Mouse (Mus musculus) brain, embryonic 14.5 days (tissue): ENCODE results near the gene Ppp1r12b. TPM values are rescaled to one million over a fixed set of nuclear protein-coding genes. Genes with fewer than 3 reads are reported as not detected.

ENCODE experiments used
- DNase-seq: peaks from one replicate; pipeline ENCODE4 v3.0.0-alpha.2; 2011; ENCODE audit warnings: low read depth
- CTCF ChIP-seq: fragments of 200-500 bp; IDR thresholded peaks from 2 replicates; pipeline ENCODE4 v1.5.1; 2012; ENCODE audit warnings: inconsistent platforms, mild to moderate bottlenecking, moderate library complexity, borderline replicate concordance; ENCODE audit not compliant: insufficient read depth, insufficient read length; ENCODE audit errors: extremely low read depth
- POLR2A ChIP-seq: fragments of 200-500 bp; IDR thresholded peaks from 2 replicates; pipeline ENCODE4 v1.6.1; 2012; ENCODE audit warnings: mild to moderate bottlenecking, inconsistent platforms, borderline replicate concordance; ENCODE audit not compliant: poor library complexity, insufficient read depth, insufficient read length, severe bottlenecking; ENCODE audit errors: extremely low read depth
- polyA plus RNA-seq: library from polyadenylated mRNA; depleted of rRNA; stranded (reverse); fragments of >200 nt; gene quantifications from 2 replicates; pipeline ENCODE4 v1.2.3, GENCODE M21; 2012

Ppp1r12b gene
- polyA plus RNA-seq, 1 experiment = 16.8 TPM

- DNase-seq = no peak
- no peak for TF ChIP-seq POLR2A
Measured at GRCm38 (mm10) chr1:134774728-134775287, 180.9 kb downstream of the Ppp1r12b start.

- DNase-seq = no peak
- TF ChIP-seq POLR2A (no peak), CTCF (no peak)
Measured at GRCm38 (mm10) chr1:134774247-134774646, 181.5 kb downstream of the Ppp1r12b start.

- DNase-seq = no peak
- no peak for TF ChIP-seq CTCF
- no peak for TF ChIP-seq POLR2A
Measured at GRCm38 (mm10) chr1:134773256-134773655, 182.5 kb downstream of the Ppp1r12b start.

- TF ChIP-seq CTCF (no peak), POLR2A (no peak)
- no peak for DNase-seq
Measured at GRCm38 (mm10) chr1:134772821-134773220, 182.9 kb downstream of the Ppp1r12b start.

GRCm38 (mm10) chr1:134771999-134772398 lies 183.7 kb downstream of the Ppp1r12b start:
- TF ChIP-seq CTCF = no peak
- TF ChIP-seq POLR2A = no peak
- DNase-seq = no peak

DNA sequence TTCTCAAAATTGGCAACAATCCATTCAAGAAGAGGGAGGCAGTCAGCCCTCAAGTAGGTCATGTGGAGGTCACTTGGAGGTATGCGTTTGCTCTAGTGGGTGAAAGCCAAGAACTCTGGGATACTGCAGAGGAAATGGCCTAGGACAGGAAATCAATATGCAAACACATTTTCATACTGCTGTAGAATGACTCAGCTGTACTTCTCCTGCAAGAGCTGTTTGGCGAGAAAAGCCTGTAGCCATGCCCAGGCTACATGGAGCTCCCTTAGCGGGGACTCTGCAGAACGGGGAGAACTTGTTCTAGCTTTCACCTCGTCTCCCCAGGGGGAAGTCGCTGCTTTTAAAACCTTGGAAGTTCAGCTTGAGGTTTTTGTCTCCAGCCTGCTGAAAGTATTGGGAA lies 184.4 kb downstream of the Ppp1r12b start:
- DNase-seq = no peak
- no peak for TF ChIP-seq CTCF
- TF ChIP-seq POLR2A = no peak

- DNase-seq = no peak
- TF ChIP-seq CTCF = no peak
- TF ChIP-seq POLR2A = no peak
Measured at GRCm38 (mm10) chr1:134770312-134770711, 185.4 kb downstream of the Ppp1r12b start.

DNA sequence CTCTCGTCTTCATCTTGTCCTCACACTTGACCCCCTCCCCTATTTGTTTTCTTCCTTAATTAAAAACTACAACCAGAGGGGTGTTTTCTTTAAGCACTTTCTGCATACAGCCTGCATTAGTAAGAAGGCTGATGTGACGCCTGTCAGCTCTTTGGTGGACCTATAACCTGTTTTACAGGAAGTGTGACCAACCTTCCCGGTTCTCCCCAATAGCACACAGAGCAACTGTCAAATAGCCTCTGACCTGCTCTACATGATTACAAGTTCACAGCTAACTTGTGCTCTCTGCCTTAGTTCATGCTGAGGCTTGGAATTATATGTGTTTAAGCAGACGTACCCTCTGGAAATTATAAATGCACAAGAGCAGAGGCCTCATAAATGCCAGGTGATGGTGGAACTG lies 189.3 kb downstream of the Ppp1r12b start:
- TF ChIP-seq CTCF = no peak
- TF ChIP-seq POLR2A = no peak
- no peak for DNase-seq

DNA sequence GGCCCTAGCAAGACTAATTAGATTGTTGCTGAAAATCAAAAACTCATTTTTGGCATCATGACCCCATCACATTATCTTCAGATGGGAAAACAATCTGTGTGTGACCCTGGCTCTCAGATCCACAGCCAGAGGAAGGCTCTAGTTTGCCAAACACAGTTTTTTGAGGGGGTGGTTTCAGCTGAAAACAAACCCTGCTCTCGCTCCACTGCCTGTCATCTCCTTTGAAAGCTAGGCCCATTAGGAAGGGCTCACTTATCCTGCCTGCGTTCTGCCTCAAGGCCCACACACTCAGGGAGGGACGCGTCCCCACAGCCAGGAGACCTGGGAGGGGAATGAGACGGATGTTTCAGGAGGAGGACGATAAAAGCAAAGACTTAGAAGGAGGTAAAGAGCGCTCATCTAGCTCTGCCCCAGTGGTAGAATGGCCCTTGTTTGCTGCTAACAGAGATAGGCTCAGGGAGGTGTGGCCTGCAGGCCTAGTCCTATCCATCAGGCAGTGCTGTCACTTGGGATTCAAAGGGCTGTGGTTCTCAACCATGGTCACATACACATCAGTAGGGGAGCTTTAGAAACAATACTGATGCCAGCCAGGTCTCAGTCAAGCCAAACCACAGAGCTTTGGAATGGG lies 190.8 kb downstream of the Ppp1r12b start:
- TF ChIP-seq CTCF (no peak), POLR2A (no peak)
- DNase-seq = peak; percentile 41

DNA sequence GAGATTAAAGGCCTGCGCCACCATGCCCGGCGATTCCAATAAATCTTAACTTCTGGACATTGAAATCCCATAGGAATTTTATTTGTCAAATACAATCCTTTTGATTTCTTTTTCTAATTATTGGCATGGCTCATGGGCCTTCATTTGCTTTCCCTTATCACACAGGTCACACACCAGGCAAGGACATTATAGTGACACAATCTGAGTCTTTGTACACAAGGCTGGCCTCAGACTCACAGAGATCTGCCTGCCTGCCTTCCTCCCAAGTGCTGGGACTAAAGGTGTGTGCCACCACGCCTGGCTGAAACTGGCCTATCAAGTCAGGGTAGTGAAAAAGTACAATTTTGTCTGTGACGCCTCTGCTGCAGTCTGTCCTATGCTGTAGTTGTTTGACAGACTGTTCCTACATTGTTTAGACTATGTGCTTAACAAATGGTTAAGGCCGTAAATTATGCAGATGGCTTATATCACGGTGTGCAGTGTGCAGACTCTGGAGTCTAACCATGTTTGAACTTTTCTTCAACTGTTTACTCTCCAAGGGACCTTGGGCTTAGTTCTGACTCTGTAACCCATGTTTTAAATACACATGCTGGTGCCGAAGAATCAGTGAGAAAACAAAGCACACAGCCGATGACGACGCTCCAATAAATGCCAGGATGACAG lies 191.8 kb downstream of the Ppp1r12b start:
- TF ChIP-seq CTCF (no peak), POLR2A (no peak)
- no peak for DNase-seq

- TF ChIP-seq POLR2A (no peak), CTCF (no peak)
- DNase-seq = no peak
Measured at GRCm38 (mm10) chr1:134763250-134763649, 192.5 kb downstream of the Ppp1r12b start.

DNA sequence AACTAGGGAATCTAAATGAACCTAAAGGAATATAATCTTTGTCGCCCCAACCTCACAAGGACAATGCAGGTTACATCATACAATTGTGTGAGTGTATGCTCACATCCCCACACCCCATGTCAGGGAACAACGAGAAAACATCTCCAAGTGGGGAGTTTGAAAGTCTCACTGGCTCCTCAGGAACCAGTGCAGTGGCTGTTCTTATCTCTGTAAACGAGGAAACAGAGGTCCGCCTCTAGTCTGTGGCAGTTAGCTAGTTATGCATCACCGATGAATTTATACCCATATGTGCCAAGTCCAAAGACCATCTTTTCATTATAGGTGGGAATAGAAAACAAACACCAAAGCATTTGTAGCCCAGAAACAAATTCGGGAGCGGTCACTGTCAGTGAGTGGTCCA lies 194.2 kb downstream of the Ppp1r12b start:
- no peak for DNase-seq
- TF ChIP-seq POLR2A = no peak
- no peak for TF ChIP-seq CTCF
